Mouse (Mus musculus): ENCODE measurements around the gene Notch1.

DNA sequence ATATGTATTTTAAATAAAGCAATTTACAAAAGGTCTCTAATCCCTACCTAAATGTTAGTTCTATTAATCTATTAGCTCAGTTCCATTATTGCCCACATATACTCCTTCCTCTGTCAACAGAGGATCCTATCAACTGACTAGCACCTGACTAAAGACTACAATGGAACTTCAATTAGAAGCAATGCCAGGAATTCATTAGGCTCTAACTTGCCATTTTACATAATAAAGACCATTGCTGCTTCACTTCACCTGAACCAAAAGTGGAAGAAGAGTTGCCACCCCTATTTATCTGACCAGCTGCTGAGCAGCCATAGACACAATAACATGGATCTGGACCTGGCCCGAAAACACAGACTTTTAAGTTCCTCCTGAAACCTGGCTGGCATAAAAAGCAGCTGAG is 73.6 kb downstream of the Notch1 start:
- TF ChIP-seq CTCF (IDR thresholded peaks at IDR 0.05; ENCODE audit: low read depth, low read length) = no peak
- no peak for TF ChIP-seq POLR2A (IDR thresholded peaks at IDR 0.05; ENCODE audit: borderline replicate concordance, low read depth, low read length)
